Mouse (Mus musculus): ENCODE results near the gene Gm5414.

DNA sequence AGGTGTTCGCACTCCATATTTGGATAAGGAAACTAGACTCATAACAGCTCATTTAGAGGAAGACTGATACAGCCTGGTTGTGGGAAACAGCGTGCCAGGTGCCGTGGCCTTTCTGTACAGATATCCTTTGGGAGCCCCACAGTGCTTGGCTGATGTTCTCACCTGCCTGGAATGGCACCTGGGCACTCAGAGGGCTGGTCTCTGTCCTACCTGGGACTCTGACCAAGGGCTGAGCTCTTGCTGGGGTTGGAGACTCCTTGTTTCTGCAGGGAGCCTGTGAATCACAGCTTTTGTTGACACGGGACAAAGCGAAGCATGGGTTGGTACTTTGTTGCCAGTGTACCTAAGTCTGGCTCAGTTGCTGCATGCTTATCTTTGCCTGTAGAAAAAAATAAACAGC lies 52.5 kb downstream of the Gm5414 start:
- no peak for TF ChIP-seq E2F4 (IDR thresholded peaks at IDR 0.05; ENCODE audit: insufficient read depth)
- no peak for TF ChIP-seq MAX (IDR thresholded peaks at IDR 0.05; ENCODE audit: low read depth)
- no peak for TF ChIP-seq USF1 (IDR thresholded peaks at IDR 0.05; ENCODE audit: low read depth)
- TF ChIP-seq MYOD1 (IDR thresholded peaks at IDR 0.05; ENCODE audit: control insufficient read depth in 1 of 3, insufficient read length in 2 of 3, low read depth in 2 of 3) = no peak
- no peak for TF ChIP-seq POLR2AphosphoS2 (IDR thresholded peaks at IDR 0.05; ENCODE audit: insufficient read length, low read depth)
- TF ChIP-seq POLR2A (IDR thresholded peaks at IDR 0.05; ENCODE audit: insufficient read length, low read depth) = no peak
- no peak for TF ChIP-seq CEBPB (IDR thresholded peaks at IDR 0.05; ENCODE audit: insufficient read depth, poor library complexity, severe bottlenecking)
- TF ChIP-seq SRF (IDR thresholded peaks at IDR 0.05; ENCODE audit: control insufficient read depth, insufficient read length, low read depth) = no peak
- TF ChIP-seq TCF12 (IDR thresholded peaks at IDR 0.05; ENCODE audit: insufficient read depth, poor library complexity, severe bottlenecking) = no peak
- no peak for TF ChIP-seq TCF3 (IDR thresholded peaks at IDR 0.05; ENCODE audit: insufficient read length, low read depth)
